Mouse (Mus musculus) ZHBTc4 (cell line): ENCODE results near the gene Cd72.

Experiments used
- DNase-seq: peaks from one replicate; pipeline ENCODE4 v3.0.0-alpha.2; 2011; ENCODE audit warnings: low read depth, low spot score

Cd72 gene

DNA sequence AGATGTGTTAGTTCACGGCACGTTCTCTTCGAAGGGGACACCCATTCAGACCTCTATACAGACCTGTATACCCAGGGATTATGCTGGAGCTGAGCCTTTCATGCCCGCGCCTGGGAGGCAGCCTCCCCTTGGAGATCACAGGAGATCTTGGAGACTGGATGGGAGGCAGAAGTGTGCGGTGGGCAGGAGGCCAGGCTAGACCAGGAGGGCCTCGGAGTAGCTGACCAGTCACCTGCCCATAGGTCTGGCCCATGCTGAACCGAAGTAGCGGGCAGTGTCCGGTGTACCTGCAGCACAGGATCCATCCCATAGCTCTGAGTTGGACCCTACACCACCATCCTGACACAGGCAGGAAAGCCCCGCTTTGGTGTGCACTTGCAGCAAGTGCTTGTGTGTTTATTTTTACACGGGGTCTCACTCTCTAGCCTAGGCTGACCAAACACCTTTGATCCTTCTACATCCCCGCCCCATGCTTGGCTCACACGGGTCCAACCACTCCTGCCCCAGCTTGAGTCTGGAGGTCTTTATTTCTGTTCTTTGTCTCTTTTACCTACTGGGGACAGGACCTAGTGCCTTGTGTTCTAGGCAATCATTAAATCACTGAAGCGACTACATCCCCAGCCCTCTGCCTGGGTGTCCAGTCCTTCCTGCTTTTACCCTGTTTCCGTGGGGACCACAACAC lies 26.1 kb downstream of the Cd72 start:
- DNase-seq, result no peak

DNA sequence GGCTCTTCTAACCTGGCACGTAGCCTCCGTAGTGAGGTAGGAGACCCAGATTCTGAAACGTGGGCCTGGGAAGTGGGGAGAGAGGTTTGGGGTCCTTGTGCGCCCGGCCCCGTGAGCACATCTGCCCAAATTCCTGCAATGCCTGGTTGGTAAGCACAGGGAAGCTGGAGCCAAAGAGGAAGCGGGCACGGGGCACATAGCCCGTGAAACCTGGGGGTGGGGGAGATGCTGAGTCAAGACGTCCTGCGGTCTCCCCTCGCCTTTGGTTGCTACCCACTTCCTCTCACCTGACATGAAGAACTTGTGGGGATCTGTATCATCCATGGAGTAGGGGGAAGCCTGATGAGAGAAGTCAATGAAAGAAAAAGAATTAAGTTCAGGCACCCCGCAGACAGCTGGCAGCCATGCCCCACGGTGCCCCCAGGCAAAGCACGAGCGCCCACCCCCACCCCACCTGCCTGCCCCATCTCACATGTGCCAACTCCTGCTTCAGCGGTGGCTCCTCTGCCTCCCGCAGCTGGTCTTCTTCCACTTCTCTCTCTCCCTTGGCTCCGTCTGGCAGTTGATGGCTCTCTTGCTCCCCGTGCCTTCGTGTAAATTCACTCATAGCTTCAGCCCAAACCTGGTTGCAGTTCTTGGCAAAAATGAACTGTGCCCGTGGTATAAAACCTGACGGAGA lies 26.8 kb downstream of the Cd72 start:
- DNase-seq, result no peak

DNA sequence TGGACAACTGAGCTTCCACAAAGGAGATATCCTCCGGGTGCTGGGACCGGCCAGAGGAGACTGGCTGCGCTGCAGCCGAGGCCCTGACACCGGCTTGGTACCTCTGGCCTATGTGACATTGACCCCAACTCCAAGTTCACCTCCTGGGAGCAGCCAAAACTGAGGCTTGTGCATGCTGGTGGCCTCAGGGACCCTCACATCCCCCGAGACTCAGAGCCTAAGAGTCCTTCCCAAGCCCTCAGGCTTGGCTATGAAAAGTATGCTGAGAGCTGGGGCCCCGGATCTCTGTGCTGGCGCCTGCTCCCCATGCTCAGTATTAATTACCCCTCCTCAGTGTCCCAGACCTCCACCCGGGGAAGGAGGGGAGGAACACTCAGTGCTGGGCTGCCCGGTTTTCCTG lies 27.9 kb downstream of the Cd72 start:
- DNase-seq, result no peak

DNA sequence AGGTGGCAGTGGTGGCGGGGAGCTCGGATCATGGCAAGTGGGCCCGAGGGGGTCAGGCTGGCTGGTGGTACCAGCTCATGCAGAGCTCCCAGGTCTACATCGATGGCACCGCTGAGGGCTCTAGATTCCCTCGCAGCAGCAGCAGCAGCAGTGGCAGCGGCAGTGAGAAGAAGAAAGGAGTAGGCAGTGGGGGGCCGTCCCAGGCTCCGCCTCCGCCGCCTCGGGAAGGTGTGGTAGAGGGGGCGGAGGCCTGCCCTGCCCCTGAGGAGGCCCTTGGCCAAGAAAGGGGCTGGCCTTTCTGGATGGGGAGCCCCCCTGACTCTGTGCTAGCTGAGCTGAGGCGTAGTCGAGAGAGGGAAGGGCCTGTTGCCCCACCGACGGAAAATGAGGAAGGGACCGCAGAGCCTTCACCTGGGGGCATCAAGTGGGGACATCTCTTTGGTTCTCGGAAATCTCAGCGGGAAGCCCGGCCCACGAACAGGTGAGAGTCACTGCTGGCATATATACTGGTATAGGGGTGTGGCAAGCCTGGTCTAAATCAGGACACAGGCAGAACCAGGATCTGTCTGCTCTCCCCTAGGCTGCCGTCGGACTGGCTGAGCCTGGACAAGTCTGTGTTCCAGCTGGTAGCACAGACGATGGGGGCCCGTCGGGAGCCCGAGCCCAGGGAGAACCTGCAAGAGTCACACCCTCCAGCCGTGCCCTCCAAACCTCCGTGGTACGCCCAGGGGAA lies 28.6 kb downstream of the Cd72 start:
- no peak for DNase-seq

DNA sequence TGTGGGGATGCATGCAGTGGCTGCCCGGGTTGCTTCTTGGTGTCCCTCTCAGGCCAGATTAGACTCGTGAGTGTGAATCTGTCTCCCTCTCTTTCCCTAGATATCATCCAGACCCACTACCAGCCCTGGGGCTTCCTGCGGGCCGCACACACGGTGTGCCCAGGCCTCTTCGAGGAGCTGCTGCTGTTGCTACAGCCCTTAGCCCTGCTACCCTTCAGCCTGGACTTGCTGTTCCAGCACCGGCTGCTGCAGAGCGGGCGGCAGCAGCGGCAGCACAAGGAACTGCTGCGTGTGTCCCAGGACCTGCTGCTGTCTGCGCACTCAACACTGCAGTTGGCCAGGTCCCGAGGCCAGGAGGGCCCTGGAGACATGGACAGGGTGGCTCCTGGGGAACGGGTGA lies 29.2 kb downstream of the Cd72 start:
- DNase-seq, result no peak

DNA sequence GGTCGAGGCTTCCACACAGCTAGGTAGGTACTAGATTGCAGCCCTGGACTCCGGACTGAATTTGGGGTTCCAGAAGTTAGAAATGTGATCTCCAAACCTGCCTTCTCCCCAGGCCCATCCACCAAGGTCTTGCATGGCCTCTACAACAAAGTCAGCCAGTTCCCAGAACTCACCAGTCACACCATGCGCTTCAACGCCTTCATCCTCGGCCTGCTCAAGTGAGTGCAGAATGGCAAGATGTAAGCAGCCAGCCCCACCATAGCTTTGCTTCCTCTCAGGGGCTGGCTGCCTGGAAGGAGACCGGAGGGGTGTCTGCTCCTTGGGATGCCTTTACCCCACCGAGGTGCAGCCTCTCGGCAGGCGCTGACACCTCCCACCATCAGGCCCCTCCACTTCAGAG lies 30.4 kb downstream of the Cd72 start:
- DNase-seq, result no peak

DNA sequence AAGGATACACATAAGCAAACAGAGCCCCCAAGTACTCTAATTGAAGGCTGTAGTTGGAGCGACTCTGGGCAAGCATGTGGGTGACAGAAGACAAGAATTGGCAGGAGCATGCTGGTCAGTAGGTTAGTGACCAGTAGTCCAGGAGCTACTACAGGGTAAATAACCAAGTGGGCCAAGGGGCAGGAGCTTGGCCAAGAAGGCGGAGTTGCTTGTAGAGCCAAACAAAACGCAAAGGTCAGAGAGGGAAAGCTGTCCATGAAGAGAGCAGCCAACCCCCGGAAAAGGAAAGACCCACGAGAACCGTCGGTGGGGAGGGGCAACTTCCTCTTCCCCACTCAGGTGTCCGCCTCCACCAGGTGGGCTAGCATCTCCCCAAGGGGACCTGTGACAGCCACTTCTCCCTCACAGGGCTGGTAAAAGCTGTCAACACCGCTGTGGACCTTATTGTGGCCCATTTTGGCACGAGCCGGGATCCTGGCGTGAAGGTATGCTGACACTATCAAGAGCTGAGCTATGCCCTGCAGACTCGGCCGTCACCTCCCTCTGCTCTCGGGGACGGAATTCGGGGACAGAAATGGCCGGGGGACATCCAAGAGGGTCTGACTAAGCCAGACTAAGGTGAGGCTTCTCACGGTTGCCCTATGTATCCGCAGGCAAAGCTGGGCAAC lies 31.0 kb downstream of the Cd72 start:
- DNase-seq, result no peak

DNA sequence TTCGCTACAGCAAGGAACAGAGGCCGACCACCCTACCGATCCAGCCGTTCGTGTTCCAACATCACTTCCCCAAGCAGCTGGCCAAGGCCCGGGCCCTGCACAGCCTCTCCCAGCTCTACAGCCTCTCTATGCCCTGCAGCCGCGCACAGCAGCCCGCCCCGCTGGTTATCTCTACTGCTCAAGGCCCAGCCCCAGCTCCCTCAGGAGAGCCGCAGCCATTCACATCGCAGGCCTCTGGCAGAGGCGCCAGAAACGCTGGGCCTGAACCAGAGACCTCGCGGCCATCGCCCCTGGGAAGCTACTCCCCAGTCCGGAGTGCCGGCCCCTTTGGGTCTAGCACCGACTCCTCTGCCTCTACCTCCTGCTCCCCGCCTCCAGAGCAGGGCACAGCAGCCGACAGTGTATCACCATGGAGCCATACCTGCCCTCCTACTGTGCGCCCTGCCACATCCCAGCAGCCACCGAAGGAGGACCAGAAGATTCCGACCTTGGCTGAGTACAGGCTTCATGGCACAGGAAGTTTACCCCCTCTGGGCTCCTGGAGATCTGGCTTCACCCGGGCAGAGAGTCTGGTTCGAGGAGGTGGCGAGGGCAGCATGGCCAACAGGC lies 32.7 kb downstream of the Cd72 start:
- no peak for DNase-seq

DNA sequence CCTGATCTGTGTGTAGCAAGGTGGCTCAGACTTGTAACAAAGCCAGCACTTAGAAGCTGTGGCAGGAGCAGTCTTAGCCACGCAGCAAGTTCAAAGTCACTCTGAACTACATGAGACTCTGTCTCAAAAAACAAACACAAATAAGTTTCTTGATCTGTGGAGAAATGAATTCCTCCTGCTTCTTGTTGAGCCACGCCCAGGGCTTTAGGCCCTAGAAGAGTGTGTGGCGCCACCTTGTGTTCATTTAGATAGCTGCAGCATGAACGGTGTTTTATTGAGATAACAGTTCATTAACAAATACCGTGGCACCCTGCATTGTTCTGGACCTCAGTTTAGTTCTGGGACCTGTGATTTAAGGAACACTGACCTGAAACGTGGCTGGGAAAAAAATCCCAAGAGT lies 34.1 kb downstream of the Cd72 start:
- DNase-seq, result peak; percentile 91

DNA sequence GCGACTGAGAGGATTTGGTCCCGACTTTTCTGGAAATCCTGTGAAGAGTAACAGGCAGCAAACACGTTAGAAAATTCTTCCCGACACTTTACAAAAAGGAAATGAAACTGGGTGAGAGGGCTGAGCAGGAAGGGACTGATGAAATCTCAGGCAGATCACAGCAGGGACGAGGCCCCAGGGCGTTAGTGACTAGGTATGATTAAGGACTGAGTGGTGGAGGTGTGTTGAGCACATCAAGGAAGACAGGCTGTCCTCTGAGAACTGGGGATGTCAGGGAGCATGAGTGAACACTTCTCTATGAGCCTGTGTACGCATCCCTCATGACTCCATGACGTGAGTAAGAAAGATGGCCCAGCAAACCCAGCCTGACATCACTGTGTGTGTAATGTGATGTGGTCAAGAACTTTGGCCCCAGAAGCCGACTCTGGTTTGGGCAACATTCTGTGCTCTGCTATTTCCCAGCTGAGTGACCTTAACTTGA lies 34.6 kb downstream of the Cd72 start:
- DNase-seq, result no peak

DNA sequence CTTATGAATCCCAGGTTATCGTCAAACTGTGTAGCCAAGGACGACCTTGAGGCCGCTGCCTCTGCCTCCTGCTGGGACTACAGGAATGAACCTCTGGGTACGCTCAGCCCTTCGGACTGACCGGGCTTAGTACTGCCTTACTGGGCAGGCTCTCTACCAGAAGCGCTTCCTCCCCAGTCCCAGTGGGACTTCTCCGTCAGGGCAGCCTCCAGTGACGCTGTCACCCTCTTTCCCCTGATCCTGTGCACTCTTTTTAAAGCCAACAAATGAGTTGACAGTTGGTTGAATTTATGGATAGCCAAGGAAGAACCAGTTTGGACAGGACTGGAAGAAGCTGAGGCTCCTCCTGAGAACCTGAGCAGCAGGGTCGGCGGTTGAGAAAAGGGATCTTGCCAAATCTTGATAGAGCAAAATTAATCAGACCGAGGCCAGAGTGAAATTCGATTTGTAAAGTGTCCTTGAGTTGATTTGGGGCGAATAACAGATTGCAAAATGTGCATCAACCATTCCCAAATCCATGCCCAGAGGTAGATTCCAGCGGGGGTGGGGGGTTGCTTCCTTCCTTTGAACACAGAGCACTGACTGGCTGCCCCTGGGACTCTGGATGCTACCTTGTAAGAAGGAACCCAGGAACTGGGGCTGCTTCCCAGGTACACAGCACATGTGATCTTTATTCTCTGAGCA lies 35.3 kb downstream of the Cd72 start:
- no peak for DNase-seq

DNA sequence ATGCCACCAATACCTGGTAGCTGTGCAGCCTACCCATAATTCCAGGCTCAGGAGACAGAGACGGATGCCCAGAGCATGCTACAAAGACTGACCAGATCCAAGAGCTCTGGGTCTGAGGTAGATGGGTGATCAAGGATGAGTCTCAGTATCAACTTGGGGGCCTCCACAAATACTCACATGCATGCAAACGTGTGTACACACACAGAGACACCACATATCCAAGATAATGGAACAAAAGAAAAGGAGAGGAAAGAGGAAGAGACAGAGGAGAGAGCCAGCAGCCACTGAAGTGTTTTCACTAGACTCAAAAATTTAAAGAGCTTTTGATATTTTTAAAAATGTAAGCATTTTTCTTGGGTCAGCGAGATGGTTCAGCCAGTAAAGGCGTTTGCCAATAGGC lies 36.0 kb downstream of the Cd72 start:
- no peak for DNase-seq

DNA sequence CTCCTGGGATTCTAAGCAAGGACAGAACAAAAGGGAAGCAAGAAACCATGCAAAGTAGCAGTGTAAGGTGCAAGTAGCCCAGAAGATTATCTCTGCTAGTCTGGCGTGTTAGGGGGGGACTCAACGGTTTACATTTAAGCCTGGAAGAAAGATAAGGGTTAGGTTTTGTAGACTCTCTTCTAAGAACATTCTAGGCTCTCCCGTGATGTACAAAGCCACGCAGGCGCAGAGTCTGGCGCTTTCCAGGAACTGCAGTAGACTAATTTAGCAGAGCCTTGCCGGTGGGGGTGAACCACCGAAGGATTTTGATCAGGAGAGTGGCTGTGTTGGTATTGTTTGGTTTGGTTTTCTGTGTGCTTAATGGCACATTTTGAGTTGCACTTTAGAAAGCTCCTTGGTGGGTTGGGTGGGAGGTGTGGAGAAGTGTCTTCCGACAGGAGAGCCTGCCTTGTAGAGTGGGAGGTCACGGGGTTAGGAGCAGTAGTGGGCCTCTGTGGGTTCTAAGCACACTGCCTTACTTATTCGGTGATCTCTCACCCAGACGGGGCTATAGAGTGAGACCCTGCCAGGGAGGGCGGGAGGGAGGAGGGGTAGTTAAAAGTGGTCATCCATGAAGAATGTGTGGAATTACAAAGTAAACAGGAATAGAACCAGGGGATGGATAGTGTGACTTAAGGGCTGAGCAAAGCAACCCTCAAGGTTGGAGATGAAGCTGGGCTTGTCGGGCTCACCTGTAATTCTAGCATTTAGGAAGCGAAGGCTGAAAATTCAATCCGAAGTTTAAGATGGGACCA lies 37.0 kb downstream of the Cd72 start:
- no peak for DNase-seq

DNA sequence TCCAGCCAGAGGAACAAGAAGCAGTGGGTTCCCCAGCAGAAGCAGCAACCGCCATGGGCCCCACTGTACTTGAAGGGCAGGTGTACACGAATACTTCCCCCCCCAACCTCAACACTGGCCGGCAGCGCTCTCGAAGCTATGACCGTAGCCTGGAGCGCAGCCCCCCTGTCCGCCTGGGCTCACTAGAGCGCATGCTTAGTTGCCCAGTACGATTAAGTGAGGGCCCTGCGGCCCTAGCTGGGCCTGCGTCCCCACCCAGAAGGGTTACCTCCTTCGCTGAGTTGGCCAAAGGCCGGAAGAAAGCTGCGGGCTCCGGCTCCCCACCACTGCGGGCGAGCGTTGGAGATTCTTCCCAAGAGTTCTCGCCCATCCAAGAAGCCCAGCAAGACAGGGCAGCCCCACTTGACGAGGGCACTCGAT lies 38.3 kb downstream of the Cd72 start:
- no peak for DNase-seq

DNA sequence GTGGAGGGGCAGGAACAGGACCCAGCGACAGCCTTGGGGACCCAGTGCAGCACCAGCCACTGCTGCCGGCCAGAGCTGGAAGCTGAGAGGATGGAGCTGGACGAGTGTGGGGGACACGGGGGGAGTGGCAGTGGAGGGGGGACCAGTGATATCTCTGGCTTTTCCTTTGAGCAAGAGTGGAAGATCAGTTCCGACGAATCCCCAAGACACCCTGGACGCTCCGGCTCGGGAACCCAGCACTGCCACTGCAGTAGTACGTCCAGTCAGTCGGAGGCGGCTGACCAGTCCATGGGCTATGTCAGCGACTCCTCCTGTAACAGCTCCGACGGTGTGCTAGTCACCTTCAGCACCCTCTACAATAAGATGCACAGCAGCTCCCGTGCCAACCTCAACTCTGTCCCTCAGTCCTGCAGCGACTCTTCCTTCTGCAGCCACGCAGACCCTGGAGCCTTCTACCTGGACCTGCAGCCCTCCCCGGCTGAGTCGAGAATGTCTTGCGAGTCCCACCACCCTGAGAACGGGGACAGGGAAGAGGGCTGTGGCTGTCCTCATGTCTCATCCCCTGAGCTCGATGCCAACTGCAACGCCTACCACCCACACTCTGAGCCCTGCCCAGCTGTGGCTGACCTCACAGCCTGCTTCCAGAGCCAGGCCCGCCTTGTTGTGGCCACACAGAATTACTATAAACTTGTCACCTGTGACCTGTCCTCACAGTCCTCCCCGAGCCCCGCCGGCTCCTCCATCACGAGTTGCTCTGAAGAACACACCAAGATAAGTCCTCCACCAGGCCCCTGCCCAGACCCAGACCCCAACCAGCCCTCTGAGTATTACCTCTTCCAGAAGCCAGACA lies 39.0 kb downstream of the Cd72 start:
- DNase-seq, result no peak

DNA sequence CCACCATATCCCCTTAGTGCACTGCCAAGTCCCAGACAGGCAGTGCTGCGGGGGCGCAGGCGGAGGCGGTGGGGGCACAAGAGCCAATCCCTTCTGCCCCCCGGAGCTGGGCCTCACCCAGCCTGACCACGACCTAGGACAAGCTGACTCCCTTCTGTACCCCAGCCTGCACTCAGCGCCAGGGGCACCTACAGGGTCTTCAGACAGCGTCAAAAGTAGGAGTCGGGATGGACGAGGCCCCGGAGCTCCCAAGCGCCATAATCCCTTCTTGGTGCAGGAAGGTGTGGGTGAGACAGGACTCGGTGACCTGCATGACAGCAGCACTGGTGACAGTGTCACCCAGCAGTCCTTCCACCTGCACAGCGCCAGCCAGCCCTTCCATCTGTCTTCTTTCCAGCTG lies 39.7 kb downstream of the Cd72 start:
- DNase-seq, result no peak

DNA sequence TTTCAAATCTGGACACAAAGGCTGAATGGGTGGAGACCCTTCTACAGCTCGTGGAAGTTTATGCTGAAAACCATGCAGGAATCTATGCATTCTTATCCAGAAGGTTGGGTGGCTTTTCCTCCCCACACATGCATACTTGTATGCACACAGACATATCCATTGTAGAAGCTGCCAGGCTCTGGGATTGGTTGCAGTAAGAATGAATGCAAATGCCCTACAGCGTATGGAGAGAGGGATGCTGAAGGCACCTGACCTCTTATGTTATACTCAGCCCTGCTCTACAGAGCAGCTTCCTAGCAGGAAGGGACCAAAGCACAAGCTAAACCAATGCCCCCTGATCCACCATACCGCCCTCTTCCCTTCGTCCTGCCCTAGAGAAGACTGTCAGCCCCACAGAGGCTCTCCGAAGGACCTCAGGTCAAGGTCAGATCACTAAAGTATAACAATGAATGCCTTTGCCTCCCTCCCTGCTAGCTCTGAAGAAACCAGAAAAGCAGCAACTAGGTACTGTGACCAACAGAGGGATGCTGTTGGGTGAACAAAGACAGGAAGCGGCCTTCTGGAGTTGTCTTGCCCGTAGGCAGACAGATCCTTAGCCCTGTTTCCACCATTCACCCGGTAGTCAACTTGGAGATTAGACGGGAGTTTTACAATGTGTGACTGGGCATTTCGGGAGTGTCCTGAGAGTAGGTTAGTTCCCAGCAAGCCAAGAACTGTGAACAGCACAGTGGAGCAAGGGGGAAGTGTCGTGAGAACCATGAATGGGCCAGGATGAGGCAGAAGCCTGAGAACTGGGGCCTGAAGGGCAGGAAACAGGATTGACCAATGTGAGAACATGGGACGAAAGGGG lies 47.1 kb downstream of the Cd72 start:
- peak; percentile 77 for DNase-seq

DNA sequence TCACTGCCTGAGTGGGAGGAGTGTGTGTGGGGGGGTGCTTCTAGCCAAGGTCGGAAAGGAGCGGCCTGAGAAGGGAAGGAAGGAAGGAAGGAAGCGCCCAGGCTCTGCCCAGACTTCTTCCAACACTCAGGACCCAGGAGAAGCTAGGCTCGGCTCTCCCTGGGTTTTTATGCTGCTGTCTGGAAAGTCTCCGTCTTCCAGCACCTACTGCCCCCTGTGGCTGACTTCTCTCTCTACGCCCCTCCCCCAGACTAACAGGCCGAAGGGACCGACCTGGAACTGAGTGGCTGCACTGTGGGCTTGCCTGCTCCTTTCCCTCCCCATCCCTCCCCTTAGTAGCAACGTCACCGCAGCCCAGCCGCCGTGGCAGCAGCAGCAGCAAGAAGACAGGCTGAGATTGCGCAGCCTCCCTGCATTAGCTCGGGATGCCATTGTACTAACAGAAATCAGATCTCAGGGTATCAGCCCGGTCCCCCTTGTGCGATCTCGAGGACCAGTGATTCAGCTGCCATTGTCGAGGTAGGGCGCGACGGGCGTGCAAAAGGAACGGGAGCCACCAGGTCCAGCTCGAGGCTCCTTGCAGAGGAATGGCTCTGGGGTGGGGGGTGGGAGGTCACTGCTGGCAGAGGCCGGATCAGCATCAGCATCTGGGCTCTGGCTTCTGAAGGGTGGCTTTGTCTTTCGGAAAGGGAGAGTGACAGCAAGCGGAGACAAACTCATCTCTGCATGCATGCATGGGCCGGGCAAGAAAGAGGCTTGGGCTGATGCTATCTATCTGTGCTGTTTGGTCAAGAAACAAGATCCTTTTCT lies 48.1 kb downstream of the Cd72 start:
- peak; percentile 96 for DNase-seq
